Mouse (Mus musculus) cortical plate, adult 2 months (tissue): ENCODE measurements at regions not wholly inside any gene's neighbourhood (a gene's known extent, or its start where the extent isn't known, plus 50 kb on each side); places are given as distances from the start of the nearest gene placed in this dataset.
A peak's percentile ranks its signal among the peaks of the same experiment; 100 is the strongest.

Experiments
- H3K27ac ChIP-seq: fragments of 200-500 bp; 2 replicates; pipeline ENCODE4 v1.5.1; 2012; ENCODE audit warnings: low read length, control low read depth, inconsistent platforms; ENCODE audit not compliant: insufficient read depth
- H3K4me1 ChIP-seq: fragments of 200-500 bp; 2 replicates; pipeline ENCODE4 v1.6.1; 2011; ENCODE audit warnings: low read length; ENCODE audit not compliant: control insufficient read depth, insufficient read depth
- H3K4me3 ChIP-seq: fragments of 200-500 bp; 2 replicates; pipeline ENCODE4 v1.5.1; 2011; ENCODE audit warnings: mild to moderate bottlenecking, low read length, control low read depth; ENCODE audit not compliant: insufficient read depth
- CTCF ChIP-seq: fragments of 200-500 bp; IDR thresholded peaks from 2 replicates; pipeline ENCODE4 v1.5.1; 2011; ENCODE audit warnings: mild to moderate bottlenecking, control low read depth, low read length; ENCODE audit not compliant: insufficient read depth; ENCODE audit errors: extremely low read depth
- POLR2A ChIP-seq: fragments of 200-500 bp; IDR thresholded peaks from 2 replicates; pipeline ENCODE4 v1.6.1; 2011; ENCODE audit warnings: mild to moderate bottlenecking, low read length, control low read depth; ENCODE audit not compliant: insufficient read depth; ENCODE audit errors: extremely low read depth

DNA sequence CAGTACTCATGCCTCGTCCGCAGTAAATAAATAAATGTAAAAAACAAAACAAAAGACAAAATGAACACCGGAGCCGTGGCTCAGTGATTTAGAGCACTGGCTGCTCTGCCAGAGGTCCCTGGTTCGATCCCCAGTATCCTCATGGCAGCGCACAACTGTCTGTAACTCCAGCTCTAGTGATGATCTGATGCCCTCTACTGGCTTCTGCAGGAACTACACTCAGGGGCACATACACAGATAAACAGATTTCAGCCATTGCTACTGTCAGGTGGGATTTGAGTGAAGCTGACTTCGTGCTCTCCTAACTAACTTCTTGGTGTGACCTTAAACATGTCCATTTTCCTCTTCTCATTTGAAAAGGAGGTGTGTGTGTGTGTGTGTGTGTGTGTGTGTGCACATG lies 82.8 kb upstream of the Vrk1 start:
- no peak overlapping the region for H3K27ac ChIP-seq
- no peak for TF ChIP-seq CTCF
- no peak for TF ChIP-seq POLR2A
- H3K4me3 ChIP-seq = no peak overlapping the region

DNA sequence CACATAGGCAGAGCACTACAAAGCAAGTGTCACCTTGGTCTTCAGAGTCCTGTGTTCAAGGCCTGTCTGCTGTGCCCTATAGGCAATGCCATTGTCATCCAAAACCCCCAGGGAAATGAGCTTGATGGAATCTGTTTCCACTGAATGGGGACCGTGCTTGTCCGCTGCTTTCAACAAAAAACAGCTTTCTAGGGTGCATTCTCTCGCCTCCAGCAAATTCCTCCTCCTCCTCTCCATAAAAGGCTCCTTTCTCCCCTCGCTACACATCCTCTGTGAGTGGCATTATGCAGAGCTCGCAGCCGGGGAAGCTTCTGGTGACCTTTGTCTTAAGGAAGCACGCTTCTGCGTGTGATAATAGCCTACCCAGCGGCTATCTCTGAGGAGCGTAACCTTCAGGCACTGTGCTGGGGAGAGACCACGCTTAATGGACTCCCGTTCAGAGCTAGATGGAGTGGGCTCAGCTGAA lies 80.5 kb upstream of the Vrk1 start:
- TF ChIP-seq CTCF = no peak
- TF ChIP-seq POLR2A = no peak
- Histone ChIP-seq H3K4me3 (no peak overlapping the region), H3K4me1 (no peaks in the 10 kb centered on the region), H3K27ac (no peak overlapping the region)

More for the DNA sequence above, 82.8 kb upstream of the Vrk1 start:
- H3K4me1 ChIP-seq = no peaks in the 10 kb centered on the region

DNA sequence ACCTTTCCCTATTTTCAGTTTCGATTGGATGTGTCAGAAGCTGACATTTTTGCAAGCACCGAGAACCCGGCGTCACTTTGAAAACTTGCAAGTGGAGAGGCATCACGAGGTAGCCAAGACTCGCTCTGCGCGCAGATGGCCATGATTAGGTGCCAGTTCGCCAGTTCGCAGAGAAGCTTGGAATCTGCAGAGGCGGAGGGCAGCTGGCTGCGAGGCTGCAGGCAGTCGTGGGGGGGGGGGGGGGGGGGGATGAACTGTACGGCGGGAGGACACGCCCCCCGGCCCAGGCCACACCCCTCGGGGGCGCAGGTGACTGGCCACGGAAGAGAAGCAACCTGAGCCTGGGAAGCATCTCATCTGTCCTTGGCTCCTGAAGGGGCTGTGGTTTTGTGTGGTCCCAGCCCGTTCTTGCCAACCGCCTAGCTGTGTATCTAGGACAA lies 74.6 kb upstream of the Vrk1 start:
- Histone ChIP-seq H3K27ac (no peak overlapping the region), H3K4me1 (no peaks in the 10 kb centered on the region), H3K4me3 (0 out of 2 replicates have a peak overlapping the region, but pooled peaks have one; percentile 8)
- TF ChIP-seq CTCF (no peak), POLR2A (no peak)

DNA sequence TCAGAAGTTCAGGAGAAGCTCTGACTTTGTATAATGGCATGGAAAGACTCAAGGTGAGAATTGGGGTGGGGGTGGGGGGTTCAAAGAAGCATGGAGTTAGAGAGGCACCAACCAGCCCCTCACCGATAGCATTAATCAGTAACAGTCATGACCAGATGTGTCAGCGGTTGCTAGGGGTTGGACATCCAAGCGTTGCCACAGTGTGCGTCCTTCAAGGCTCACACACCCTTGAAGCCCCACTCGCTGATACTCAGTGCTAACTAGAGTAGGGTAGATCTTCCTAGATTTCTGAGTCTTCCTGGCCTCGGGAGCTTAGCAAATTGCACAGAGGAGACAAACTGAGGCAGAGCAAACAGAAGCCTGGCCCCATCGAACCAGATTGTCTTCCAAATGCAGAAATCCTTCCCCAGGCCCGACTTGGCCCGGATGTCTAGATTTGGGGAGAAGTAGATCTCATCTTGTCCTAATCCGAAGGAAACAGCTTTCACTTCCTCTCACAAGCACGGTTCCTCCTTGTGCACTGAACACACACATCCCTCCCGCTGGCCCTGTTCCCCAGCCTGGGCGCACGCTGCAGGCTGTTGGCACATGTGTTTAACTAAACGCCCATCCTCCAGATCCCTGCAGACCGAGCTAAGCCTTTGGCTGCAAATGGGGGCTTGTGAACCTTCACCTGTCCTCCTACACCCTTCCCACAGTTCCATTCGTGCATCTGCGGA lies 73.1 kb upstream of the Vrk1 start:
- Histone ChIP-seq H3K27ac (no peak overlapping the region), H3K4me1 (no peaks in the 10 kb centered on the region), H3K4me3 (no peak overlapping the region)
- TF ChIP-seq CTCF = no peak
- TF ChIP-seq POLR2A = no peak

DNA sequence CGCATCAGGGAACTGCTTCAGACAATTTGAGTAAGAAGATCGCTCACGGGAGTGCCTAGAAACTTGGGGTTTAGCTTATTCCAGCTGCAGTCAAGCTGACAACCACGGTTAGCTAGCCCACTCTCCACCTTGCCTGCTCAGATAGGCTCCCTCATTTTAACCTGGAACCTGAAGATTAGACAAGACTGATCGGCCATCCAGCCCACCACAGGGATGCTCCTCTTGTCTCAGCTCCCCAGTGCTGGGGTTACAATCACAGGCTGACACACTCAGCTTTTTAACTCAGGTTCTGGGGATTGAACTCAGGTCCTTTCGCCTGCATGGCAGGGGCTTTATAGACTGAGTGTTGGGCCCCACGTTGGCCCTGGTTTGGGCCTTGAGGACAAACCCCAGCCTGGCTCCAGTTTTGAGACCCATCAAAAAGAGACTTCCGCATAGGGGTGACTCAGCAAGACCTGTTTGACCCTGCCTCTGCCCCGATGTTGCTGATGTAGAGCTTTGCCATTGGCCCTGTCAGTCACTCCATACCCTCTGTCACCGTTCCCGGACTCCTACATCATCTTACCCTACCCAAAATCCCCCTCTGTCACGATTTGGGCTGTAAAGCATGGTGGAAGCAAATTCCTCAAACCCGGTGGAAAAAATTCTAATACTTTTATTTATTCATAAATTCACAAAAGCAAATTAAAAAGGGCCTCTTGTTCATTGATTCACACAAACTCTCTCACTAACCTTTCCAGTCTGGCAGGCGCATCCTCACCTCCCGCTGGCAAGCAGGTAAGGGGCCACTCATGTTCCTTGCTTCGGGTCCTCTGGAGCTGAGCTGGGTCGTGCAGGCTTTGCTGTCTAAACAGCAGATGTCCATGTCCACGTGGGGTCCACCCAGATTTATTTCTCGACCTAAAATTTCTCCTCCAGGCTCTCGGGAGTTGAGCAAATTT lies 67.6 kb upstream of the Vrk1 start:
- H3K27ac ChIP-seq = no peak overlapping the region
- no peak for TF ChIP-seq POLR2A
- no peak for TF ChIP-seq CTCF
- no peak overlapping the region for H3K4me3 ChIP-seq
- H3K4me1 ChIP-seq = no peaks in the 10 kb centered on the region

DNA sequence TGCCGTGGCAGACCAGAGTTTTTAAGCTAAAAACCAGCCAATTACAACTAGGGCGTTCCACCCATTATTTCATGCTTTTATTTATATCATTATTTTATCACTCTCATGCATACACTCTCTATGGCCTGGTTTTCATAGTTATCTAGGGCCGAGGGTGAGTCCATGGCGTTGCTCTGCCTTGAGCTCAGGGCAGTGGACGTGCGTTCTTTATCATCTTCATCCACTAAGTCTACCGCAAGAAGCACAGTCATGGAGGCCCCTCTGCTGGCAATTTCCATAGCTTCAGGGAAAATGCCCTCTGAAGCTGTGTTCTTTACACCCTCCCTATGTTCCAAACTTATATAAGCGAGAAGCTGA lies 67.0 kb upstream of the Vrk1 start:
- H3K27ac ChIP-seq = no peak overlapping the region
- TF ChIP-seq POLR2A (no peak), CTCF (no peak)
- no peak overlapping the region for H3K4me3 ChIP-seq
- H3K4me1 ChIP-seq = no peaks in the 10 kb centered on the region

DNA sequence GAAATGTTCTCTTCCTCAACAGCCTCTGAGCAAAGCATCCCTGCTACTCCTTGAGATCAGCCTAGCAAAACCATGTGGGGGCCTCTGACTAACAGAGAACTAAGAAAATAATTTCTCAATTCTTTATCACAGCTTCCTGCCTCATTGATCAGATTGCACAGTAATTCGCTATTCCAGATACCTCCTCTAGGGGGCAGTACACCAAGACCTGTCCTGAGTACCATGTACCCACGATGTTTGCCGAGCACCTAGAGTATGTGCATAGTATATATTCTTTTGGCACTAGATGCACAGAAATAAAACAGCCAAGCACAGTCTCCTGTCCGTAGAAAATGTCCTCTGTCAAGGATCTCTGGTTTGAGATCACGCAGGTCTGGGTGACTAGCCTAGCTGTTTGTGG lies 62.7 kb upstream of the Vrk1 start:
- TF ChIP-seq CTCF (peak; percentile 38; the same call in 1 of the 2 replicates), POLR2A (no peak)
- Histone ChIP-seq H3K4me3 (no peak overlapping the region), H3K27ac (no peak overlapping the region), H3K4me1 (no peaks in the 10 kb centered on the region)

DNA sequence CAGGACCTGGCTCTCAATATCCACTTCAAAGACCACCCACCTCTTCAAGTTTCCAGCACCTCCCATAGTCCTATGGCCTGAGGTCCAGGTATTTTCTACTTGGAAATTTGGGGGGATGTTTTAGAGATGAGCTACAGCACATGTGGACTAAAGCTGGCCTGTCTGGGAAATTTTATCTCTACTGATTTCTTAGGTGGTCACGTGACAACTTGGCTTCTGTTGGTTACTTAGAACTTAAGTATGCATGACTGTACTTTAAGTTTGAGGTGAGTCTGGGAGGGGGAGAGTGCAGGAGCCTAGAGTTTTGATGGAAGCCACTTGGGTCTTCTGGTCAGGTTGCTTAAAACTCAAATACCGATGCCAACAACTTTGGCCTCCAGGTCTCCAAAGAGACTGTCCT lies 61.7 kb upstream of the Vrk1 start:
- Histone ChIP-seq H3K4me1 (no peaks in the 10 kb centered on the region), H3K4me3 (no peak overlapping the region), H3K27ac (no peak overlapping the region)
- TF ChIP-seq POLR2A = no peak
- no peak for TF ChIP-seq CTCF

DNA sequence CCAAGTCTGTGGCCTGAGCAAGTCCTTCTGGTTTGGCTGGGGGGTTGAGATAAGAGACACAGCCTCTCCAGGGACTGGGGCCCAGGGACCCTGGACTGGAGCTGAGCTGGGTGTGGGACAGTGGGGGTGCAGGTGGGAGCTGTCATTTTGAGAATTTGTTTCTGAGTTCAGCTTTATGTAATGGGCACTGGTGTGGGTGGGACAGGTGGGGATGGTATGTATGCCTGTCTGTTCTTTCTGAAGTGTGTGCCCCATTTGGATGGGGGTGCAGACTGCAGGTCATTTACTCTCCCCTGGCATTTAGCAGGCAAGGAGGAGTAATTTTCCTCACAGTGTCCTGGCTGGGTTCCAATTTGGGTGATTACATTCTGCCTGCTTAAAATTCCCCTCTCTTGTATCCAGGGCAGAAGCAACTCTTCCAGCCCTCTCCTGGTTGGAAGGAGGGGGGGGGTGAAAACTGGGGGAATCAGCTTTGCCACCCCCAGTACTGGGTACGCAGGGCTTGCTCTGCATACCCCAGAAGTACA lies 54.2 kb upstream of the Vrk1 start:
- no peak overlapping the region for H3K27ac ChIP-seq
- no peak for TF ChIP-seq CTCF
- no peak for TF ChIP-seq POLR2A
- 0 out of 2 replicates have a peak, but pooled peaks cover 2% of the 10 kb centered on the region for H3K4me1 ChIP-seq
- H3K4me3 ChIP-seq = no peak overlapping the region
